Mouse (Mus musculus) liver, adult 2 months (tissue): ENCODE results near the gene Acadvl. TPM values are rescaled to one million over a fixed set of nuclear protein-coding genes. Genes with fewer than 3 reads are reported as not detected.
A peak's percentile ranks its signal among the peaks of the same experiment; 100 is the strongest.
"Not testable (repeated sequence)": the region's sequence is repeated elsewhere in the genome, so short reads cannot be mapped to it uniquely, and the experiment has no call there.

Experiments used
- DNase-seq: peaks from one replicate; pipeline ENCODE4 v3.0.0-alpha.2; 2011; ENCODE audit warnings: low read depth, low spot score; ENCODE audit errors: extremely low read depth
- H3K27ac ChIP-seq: fragments of 200-500 bp; replicated peaks from 2 replicates; pipeline ENCODE4 v1.5.1; 2012; ENCODE audit warnings: low read depth, mild to moderate bottlenecking, control low read depth, inconsistent platforms, low read length; ENCODE audit not compliant: insufficient read depth
- H3K27me3 ChIP-seq: fragments of 200-500 bp; 2 replicates; pipeline ENCODE4 v1.6.1; 2012; ENCODE audit warnings: mild to moderate bottlenecking, moderate library complexity, low read length, inconsistent platforms; ENCODE audit not compliant: control insufficient read depth, insufficient read depth
- H3K36me3 ChIP-seq: fragments of 200-500 bp; 2 replicates; pipeline ENCODE4 v1.6.1; 2012; ENCODE audit warnings: low read length, inconsistent platforms; ENCODE audit not compliant: control insufficient read depth, insufficient read depth
- H3K4me1 ChIP-seq: fragments of 200-500 bp; 2 replicates; pipeline ENCODE4 v1.6.1; 2011; ENCODE audit warnings: low read length; ENCODE audit not compliant: control insufficient read depth, insufficient read depth
- H3K4me3 ChIP-seq: fragments of 200-500 bp; 2 replicates; pipeline ENCODE4 v1.5.1; 2011; ENCODE audit warnings: low read depth, mild to moderate bottlenecking, control low read depth, low read length, moderate library complexity; ENCODE audit not compliant: insufficient read depth
- H3K79me2 ChIP-seq: fragments of 200-500 bp; 2 replicates; pipeline ENCODE4 v1.6.1; 2012; ENCODE audit warnings: inconsistent platforms, mild to moderate bottlenecking, low read length, moderate library complexity; ENCODE audit not compliant: control insufficient read depth, insufficient read depth
- H3K9ac ChIP-seq: fragments of 200-500 bp; 2 replicates; pipeline ENCODE4 v1.6.1; 2012; ENCODE audit warnings: low read depth, mild to moderate bottlenecking, control low read depth, inconsistent platforms, low read length
- CTCF ChIP-seq: fragments of 200-500 bp; IDR thresholded peaks from 2 replicates; pipeline ENCODE4 v1.5.1; 2011; ENCODE audit warnings: low read depth, low read length, control low read depth
- POLR2A ChIP-seq: fragments of 200-500 bp; IDR thresholded peaks from 2 replicates; pipeline ENCODE4 v1.6.1; 2011; ENCODE audit warnings: low read length, control low read depth; ENCODE audit not compliant: insufficient read depth; ENCODE audit errors: extremely low read depth
- WGBS: fragments of 180-500 bp; shearing (Covaris S2); methylation state at CpG from one replicate; pipeline ENCODE4 v1.1.7; 2018; 5-methylcytosine and 5-hydroxymethylcytosine counted together
- polyA plus RNA-seq: library from polyadenylated mRNA; depleted of rRNA; stranded (reverse); fragments of >200 nt; gene quantifications from 2 replicates; pipeline ENCODE4 v1.2.3, GENCODE M21; 2012
- total RNA-seq: library from RNA; depleted of rRNA; stranded (reverse); fragments of >200 nt; gene quantifications from 2 replicates; pipeline ENCODE4 v1.2.3, GENCODE M21; 2014

Gene Acadvl
- total and polyA plus RNA-seq, 2 experiments, result 302 to 344 TPM

GRCm38 (mm10) chr11:70019495-70020021, 4.3 kb upstream of the Acadvl start:
- H3K36me3 ChIP-seq, result no peaks in the 10 kb centered on the region
- no peak for TF ChIP-seq CTCF
- no peak for TF ChIP-seq POLR2A
- H3K79me2 ChIP-seq, result peaks cover 4% of the 10 kb centered on the region; the same call in 1 of the 2 replicates
- no peak overlapping the region for H3K27ac ChIP-seq
- WGBS, result 81% methylated on average over 2 of the region's 2 CpGs
- H3K4me1 ChIP-seq, result no peaks in the 10 kb centered on the region
- no peak for DNase-seq
- no peaks in the 10 kb centered on the region for H3K27me3 ChIP-seq
- no peak overlapping the region for H3K9ac ChIP-seq
- no peak overlapping the region for H3K4me3 ChIP-seq

GRCm38 (mm10) chr11:70018131-70018990, 3.1 kb upstream of the Acadvl start:
- Histone ChIP-seq H3K4me1 (peaks cover 8% of the 10 kb centered on the region), H3K4me3 (peak overlapping the region; percentile 50), H3K9ac (peak overlapping the region; percentile 53), H3K36me3 (peaks cover 9% of the 10 kb centered on the region; the same call in 1 of the 2 replicates), H3K27me3 (no peaks in the 10 kb centered on the region), H3K79me2 (peaks cover 15% of the 10 kb centered on the region; the same call in 1 of the 2 replicates), H3K27ac (no peak overlapping the region)
- TF ChIP-seq CTCF (no peak), POLR2A (no peak)
- DNase-seq, result no peak
- WGBS, result 12% methylated on average over 22 of the region's 25 CpGs

- H3K9ac ChIP-seq, result no peak overlapping the region
- H3K4me1 ChIP-seq, result peaks cover 8% of the 10 kb centered on the region
These were observed 2.1 kb upstream of the Acadvl start for GRCm38 (mm10) chr11:70017199-70017767.

GRCm38 (mm10) chr11:70016669-70017068, 1.5 kb upstream of the Acadvl start, which contains the start of gene Dlg4:
TSS of gene Dlg4 (plus strand) at chr11:70016942.
- H3K4me1 ChIP-seq, result peaks cover 8% of the 10 kb centered on the region
- peaks cover 24% of the 10 kb centered on the region for H3K36me3 ChIP-seq
- WGBS, result 91% methylated on average over 3 of the region's 3 CpGs

More at GRCm38 (mm10) chr11:70017199-70017767, 2.1 kb upstream of the Acadvl start:
- WGBS, result 72% methylated on average over 7 of the region's 7 CpGs
- no peak for TF ChIP-seq POLR2A
- no peak for TF ChIP-seq CTCF
- Histone ChIP-seq H3K27ac (no peak overlapping the region), H3K27me3 (no peaks in the 10 kb centered on the region), H3K4me3 (no peak overlapping the region), H3K79me2 (peaks cover 16% of the 10 kb centered on the region; the same call in 1 of the 2 replicates), H3K36me3 (peaks cover 19% of the 10 kb centered on the region)
- no peak for DNase-seq

GRCm38 (mm10) chr11:70016177-70016576, 966 bp upstream of the Acadvl start:
- not testable (repeated sequence) for DNase-seq, H3K9ac ChIP-seq, H3K27ac ChIP-seq, H3K4me1 ChIP-seq, H3K4me3 ChIP-seq, H3K27me3 ChIP-seq
- peaks cover 29% of the 10 kb centered on the region for H3K36me3 ChIP-seq
- WGBS, result 85% methylated on average over 2 of the region's 2 CpGs
- peaks cover 16% of the 10 kb centered on the region; the same call in 1 of the 2 replicates for H3K79me2 ChIP-seq

More at GRCm38 (mm10) chr11:70016669-70017068, 1.5 kb upstream of the Acadvl start, which contains the start of gene Dlg4:
- Histone ChIP-seq H3K79me2 (peaks cover 16% of the 10 kb centered on the region; the same call in 1 of the 2 replicates), H3K9ac (no peak within 1 kb of the TSS), H3K4me3 (no peak within 1 kb of the TSS), H3K27ac (no peak within 1 kb of the TSS), H3K27me3 (no peaks in the 10 kb centered on the region)
- no peak for DNase-seq
- TF ChIP-seq CTCF (no peak), POLR2A (no peak)
